Mouse (Mus musculus): ENCODE results near the gene Plin5. TPM values are rescaled to one million over a fixed set of nuclear protein-coding genes. Genes with fewer than 3 reads are reported as not detected.
A peak's percentile ranks its signal among the peaks of the same experiment; 100 is the strongest.
"Not testable (repeated sequence)": the region's sequence is repeated elsewhere in the genome, so short reads cannot be mapped to it uniquely, and the experiment has no call there.

Plin5 gene
- total RNA-seq, 2 experiments from 2014 or later, result 1.2 to 1.9 TPM

GRCm38 (mm10) chr17:56074097-56074826, 43.1 kb downstream of the Plin5 start:
- intact Hi-C loops (cut with DNase I), result no loop called here
- DNase-seq, result peak; percentile 80

- no peak for DNase-seq
- intact Hi-C loops (cut with DNase I), result no loop called here
Measured at GRCm38 (mm10) chr17:56072243-56072642, 45.2 kb downstream of the Plin5 start.

DNA sequence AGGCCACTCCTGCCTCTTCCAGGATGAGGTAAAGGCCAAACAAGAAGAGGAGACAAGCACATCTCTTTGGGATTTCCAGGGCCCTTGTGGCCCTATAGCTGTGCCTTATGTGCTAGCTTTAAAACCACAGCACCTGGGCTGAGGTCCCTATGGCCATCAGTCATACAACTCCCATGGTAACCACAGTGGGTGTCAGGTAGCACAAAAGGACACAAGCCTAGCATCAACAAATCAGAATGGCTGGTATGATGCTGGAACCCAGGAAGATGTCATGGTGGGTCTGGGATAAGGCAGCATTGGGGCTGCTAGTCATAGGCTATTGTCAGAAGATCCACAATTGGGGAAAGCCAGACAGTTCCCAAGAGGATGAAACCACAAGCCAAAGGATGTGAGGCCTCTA, 46.3 kb downstream of the Plin5 start:
- intact Hi-C loops (cut with DNase I), result no loop called here
- no peak for DNase-seq

- no peak for DNase-seq
- intact Hi-C loops (cut with DNase I), result no loop called here
Measured at GRCm38 (mm10) chr17:56069066-56069465, 48.3 kb downstream of the Plin5 start.

- no peak for DNase-seq
- intact Hi-C loops (cut with DNase I), result no loop called here
Measured at GRCm38 (mm10) chr17:56066451-56066850, 50.9 kb downstream of the Plin5 start.

- intact Hi-C loops (cut with DNase I); DNase-seq: not testable (repeated sequence)
Measured at GRCm38 (mm10) chr17:56065715-56066114, 51.7 kb downstream of the Plin5 start.

GRCm38 (mm10) chr17:56062081-56062480, 55.3 kb downstream of the Plin5 start:
- intact Hi-C loops (cut with DNase I), result no loop called here
- no peak for DNase-seq

Other genes starting within 250 kb of the Plin5 start
- 1 to 10 TPM; 8.7 to 9.1 TPM for gene Zfp119a, start 238.7 kb downstream of the Plin5 start, total RNA-seq (2021)
- gene Zfp959, start 225.5 kb downstream of the Plin5 start, total RNA-seq (2021), result 10 to 100 TPM; 10.8 to 11.4 TPM
- 1 to 10 TPM; 4.4 to 5.7 TPM for gene Zfp119b, start 168.1 kb downstream of the Plin5 start, total RNA-seq (2021)
- 1 to 10 TPM; 4.9 to 5.9 TPM for gene Ebi3, start 165.0 kb downstream of the Plin5 start, total RNA-seq (2021)
- 10 to 100 TPM; 16.7 to 18.2 TPM for gene Yju2, start 158.5 kb downstream of the Plin5 start, total RNA-seq (2021)
- 100 to 1,000 TPM in 1 of 2 experiments, 10 to 100 TPM in 1; 99.6 to 101 TPM for gene Shd, start 147.1 kb downstream of the Plin5 start, total RNA-seq (2021)
- gene Fsd1, start 131.1 kb downstream of the Plin5 start, total RNA-seq (2021), result 100 to 1,000 TPM; 110 to 119 TPM
- gene Stap2, start 112.0 kb downstream of the Plin5 start, total RNA-seq (2021), result 1 to 10 TPM; 3.8 to 4.6 TPM
- 100 to 1,000 TPM in 1 of 2 experiments, 10 to 100 TPM in 1; 92.6 to 121 TPM for gene Mpnd, start 111.9 kb downstream of the Plin5 start, total RNA-seq (2021)
- 10 to 100 TPM; 53.6 to 55.3 TPM for gene Sh3gl1, start 81.0 kb downstream of the Plin5 start, total RNA-seq (2021)
- 1 to 10 TPM; 6.8 to 8.8 TPM for gene Chaf1a, start 77.2 kb downstream of the Plin5 start, total RNA-seq (2021)
- 10 to 100 TPM; 69.1 to 78.9 TPM for gene Ubxn6, start 42.6 kb downstream of the Plin5 start, total RNA-seq (2021)
- gene Hdgfl2, start 38.0 kb downstream of the Plin5 start, total RNA-seq (2021), result 100 to 1,000 TPM; 109 to 117 TPM
- gene Plin4, start 7.8 kb downstream of the Plin5 start, total RNA-seq (2021), result under 1 TPM; 0.20 to 0.24 TPM
- gene Lrg1, start 4.4 kb upstream of the Plin5 start, total RNA-seq (2021), result not detected
- gene Sema6b, start 22.7 kb upstream of the Plin5 start, total RNA-seq (2021), result 10 to 100 TPM; 91.1 to 95.7 TPM
- 10 to 100 TPM; 11.1 TPM for gene Tnfaip8l1, start 44.9 kb upstream of the Plin5 start, total RNA-seq (2021)
- gene Mydgf, start 66.3 kb upstream of the Plin5 start, total RNA-seq (2021), result 10 to 100 TPM; 45.9 to 47.6 TPM
- gene Dpp9, start 101.3 kb upstream of the Plin5 start, total RNA-seq (2021), result 10 to 100 TPM; 48.9 to 50.2 TPM
- gene Fem1a, start 139.2 kb upstream of the Plin5 start, total RNA-seq (2021), result 10 to 100 TPM; 41.4 to 45.7 TPM
- 1 to 10 TPM; 3.4 to 3.7 TPM for gene Ticam1, start 159.2 kb upstream of the Plin5 start, total RNA-seq (2021)
- gene Plin3, start 175.3 kb upstream of the Plin5 start, total RNA-seq (2021), result 1 to 10 TPM; 4.5 to 6.1 TPM
- gene Arrdc5, start 182.7 kb upstream of the Plin5 start, total RNA-seq (2021), result not detected
- 10 to 100 TPM; 12.3 to 16.2 TPM for gene Uhrf1, start 185.7 kb upstream of the Plin5 start, total RNA-seq (2021)
- gene Kdm4b, start 208.5 kb upstream of the Plin5 start, total RNA-seq (2021), result 100 to 1,000 TPM; 111 to 112 TPM